Mouse (Mus musculus) stomach, embryonic 14.5 days (tissue): ENCODE measurements around the gene Ang. TPM values are rescaled to one million over a fixed set of nuclear protein-coding genes. Genes with fewer than 3 reads are reported as not detected.

ENCODE experiments used
- ATAC-seq: fragments of 200-750 bp; cut with Nextera tagmentation; 2 replicates; pipeline ENCODE4 v1.8.0; 2017; ENCODE audit warnings: low read depth, moderate TSS enrichment; ENCODE audit not compliant: insufficient number of reproducible peaks, insufficient read depth, low FRiP score
- H3K27ac ChIP-seq: fragments of 300-500 bp; sonication (generic); 2 replicates; pipeline ENCODE4 v1.5.1; 2014; ENCODE audit warnings: mild to moderate bottlenecking, low read length, moderate library complexity, mixed read lengths
- H3K27me3 ChIP-seq: fragments of 300-500 bp; sonication (generic); 2 replicates; pipeline ENCODE4 v1.6.1; 2014; ENCODE audit warnings: low read length, control low read depth, mixed read lengths; ENCODE audit not compliant: control insufficient read depth, insufficient read depth
- H3K36me3 ChIP-seq: fragments of 300-500 bp; sonication (generic); 2 replicates; pipeline ENCODE4 v1.6.1; 2014; ENCODE audit warnings: mild to moderate bottlenecking, control low read depth, low read length, moderate library complexity, mixed read lengths; ENCODE audit not compliant: control insufficient read depth, insufficient read depth
- H3K4me1 ChIP-seq: fragments of 300-500 bp; sonication (generic); 2 replicates; pipeline ENCODE4 v1.6.1; 2014; ENCODE audit warnings: low read length, control low read depth, mixed read lengths; ENCODE audit not compliant: control insufficient read depth, insufficient read depth
- H3K4me2 ChIP-seq: fragments of 300-500 bp; sonication (generic); replicated peaks from 2 replicates; pipeline ENCODE4 v1.6.1; 2014; ENCODE audit warnings: low read depth, low read length, control low read depth
- H3K4me3 ChIP-seq: fragments of 300-500 bp; sonication (generic); 2 replicates; pipeline ENCODE4 v1.5.1; 2014; ENCODE audit warnings: low read depth, low read length, control low read depth
- H3K9ac ChIP-seq: fragments of 300-500 bp; sonication (generic); replicated peaks from 2 replicates; pipeline ENCODE4 v1.6.1; 2014; ENCODE audit warnings: low read depth, mild to moderate bottlenecking, control low read depth, low read length, moderate library complexity, mixed read lengths
- H3K9me3 ChIP-seq: fragments of 300-500 bp; sonication (generic); 2 replicates; pipeline ENCODE4 v1.6.1; 2016; ENCODE audit warnings: low read depth, low read length, control low read depth; ENCODE audit not compliant: control insufficient read depth
- WGBS: fragments of 180-500 bp; shearing (Covaris S2); extraction: QIAGEN DNeasy Blood & Tissue Kit; methylation state at CpG from one replicate; pipeline ENCODE4 v1.1.7; 2014; 5-methylcytosine and 5-hydroxymethylcytosine counted together
- polyA plus RNA-seq: library from polyadenylated mRNA; unstranded; fragments of >200 nt; fragmentation: Nextera tagmentation; extraction: Ambion mirVana; gene quantifications from 2 replicates; pipeline ENCODE4 v1.2.1, GENCODE M21; 2014

The Ang gene
- polyA plus RNA-seq, result 11.6 and 16.5 TPM in 2 replicates

DNA sequence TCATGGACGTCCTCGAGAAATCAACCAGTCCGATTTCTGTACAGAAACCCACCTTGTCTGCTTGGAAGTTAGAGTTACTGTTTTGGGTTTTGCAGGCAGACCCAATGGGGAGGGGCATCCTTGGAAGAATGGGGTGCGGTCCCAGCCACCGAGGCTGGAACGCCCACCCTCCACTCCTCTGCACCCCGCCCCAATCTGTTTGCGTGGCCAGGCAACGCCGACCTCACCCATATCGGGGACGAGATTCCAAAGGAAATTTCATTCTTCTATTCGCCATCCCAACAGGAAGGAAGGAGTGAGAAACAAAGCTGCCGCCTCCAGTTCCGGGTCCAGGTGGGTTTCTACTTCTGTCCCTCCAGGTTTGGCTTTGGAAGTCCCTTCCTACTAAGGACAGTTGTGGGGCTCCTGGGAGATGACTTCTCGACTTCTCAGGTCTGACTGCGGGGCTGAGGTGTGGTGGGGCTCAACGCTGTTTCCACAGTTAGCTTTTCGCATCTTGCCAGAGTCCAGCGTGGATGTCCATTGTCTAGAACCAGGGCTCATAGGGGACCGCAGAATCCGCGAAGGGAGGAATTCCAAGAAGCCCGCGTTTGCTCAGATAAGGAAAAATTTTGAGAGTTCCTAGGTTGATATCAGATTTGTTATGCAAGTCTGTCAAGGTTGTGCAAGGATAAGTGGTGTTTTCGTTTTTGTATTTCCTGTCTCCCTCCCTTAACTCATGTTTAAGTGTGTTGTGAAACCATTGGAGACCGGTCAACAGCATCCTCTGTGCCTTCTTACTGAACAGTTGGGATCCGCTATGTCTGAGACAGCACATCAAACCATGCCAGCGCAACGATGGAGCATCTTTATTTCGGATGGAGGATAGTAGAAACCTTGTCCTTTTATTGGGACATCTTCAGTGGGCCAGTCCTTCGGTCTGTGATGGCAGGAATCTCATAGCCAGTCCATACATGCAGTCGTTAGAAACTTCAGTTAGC, at the start of gene Ang, which contains the start of gene Rnase4:
Ang (plus strand) TSS at position 230 of the 980 bp plus-strand sequence.
Rnase4 (plus strand) TSS at position 157 of the 980 bp plus-strand sequence.
- H3K27me3 ChIP-seq, result no peaks in the 10 kb centered on the region
- peak within 1 kb of the TSS; percentile 87 for H3K27ac ChIP-seq
- H3K36me3 ChIP-seq, result no peaks in the 10 kb centered on the region
- H3K9me3 ChIP-seq, result no peaks in the 10 kb centered on the region
- 0 out of 2 replicates have a peak, but pooled peaks cover 7% of the 10 kb centered on the region for H3K4me1 ChIP-seq
- H3K4me2 ChIP-seq, result peak within 1 kb of the TSS; percentile 63
- 7% methylated on average over 33 of the region's 33 CpGs for WGBS
- peak; percentile 47; the same call in 1 of the 2 replicates for ATAC-seq
- H3K9ac ChIP-seq, result peak within 1 kb of the TSS; percentile 60
- H3K4me3 ChIP-seq, result peak within 1 kb of the TSS; percentile 52

DNA sequence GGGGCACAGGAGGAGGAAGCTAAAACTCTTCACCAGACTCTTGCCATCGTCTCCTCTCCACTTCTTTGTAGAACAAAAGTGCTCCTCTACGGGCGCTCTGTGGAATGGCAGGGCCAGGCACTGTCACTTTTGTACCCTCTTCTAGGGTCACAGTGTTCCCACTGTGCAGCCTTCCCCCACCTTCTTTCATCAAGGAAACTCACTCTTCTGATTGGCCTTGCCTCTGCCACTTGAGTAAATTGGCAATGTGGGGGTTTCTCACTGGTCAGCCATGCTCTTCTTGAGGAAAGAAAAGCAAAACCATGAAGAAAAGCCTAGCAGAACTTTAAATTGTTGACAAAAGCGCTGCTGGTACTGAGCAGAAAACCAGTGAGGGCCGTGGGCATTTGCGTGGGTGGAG, 49.2 kb upstream of the Ang start, which contains the start of gene Rnase9:
Rnase9 (minus strand) TSS at position 101 of the 400 bp plus-strand sequence.
- Histone ChIP-seq H3K36me3 (no peaks in the 10 kb centered on the region), H3K4me3 (no peak within 1 kb of the TSS), H3K27ac (no peak within 1 kb of the TSS), H3K4me2 (no peak within 1 kb of the TSS), H3K27me3 (no peaks in the 10 kb centered on the region), H3K9me3 (no peaks in the 10 kb centered on the region), H3K9ac (no peak within 1 kb of the TSS), H3K4me1 (no peaks in the 10 kb centered on the region)
- ATAC-seq, result no peak
- 75% methylated on average over 6 of the region's 6 CpGs for WGBS

DNA sequence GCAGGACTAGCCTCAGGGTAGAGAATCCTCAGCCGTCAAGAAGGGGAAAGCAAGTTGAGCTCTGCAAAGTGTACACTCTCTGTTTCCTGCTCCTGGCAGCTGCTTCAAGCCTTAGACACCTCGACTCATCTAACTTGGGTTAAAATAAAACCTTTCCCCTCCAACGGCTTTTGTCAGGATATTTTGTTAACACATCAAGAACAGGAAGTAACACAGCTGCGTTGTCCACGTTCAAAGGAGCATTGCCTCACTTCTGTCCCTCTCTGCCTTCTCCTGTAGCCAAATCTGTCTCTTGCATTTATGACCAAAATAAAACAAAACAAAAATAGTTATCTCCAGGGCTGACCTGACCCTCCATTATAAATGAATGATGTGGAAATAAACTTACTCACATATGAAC, 43.1 kb upstream of the Ang start:
- H3K27ac ChIP-seq, result no peak overlapping the region
- no peaks in the 10 kb centered on the region for H3K4me1 ChIP-seq
- no peaks in the 10 kb centered on the region for H3K27me3 ChIP-seq
- no peak for ATAC-seq
- WGBS, result 35% methylated on average over 5 of the region's 5 CpGs
- H3K36me3 ChIP-seq, result no peaks in the 10 kb centered on the region
- H3K9me3 ChIP-seq, result no peaks in the 10 kb centered on the region
- H3K4me2 ChIP-seq, result no peak overlapping the region
- no peak overlapping the region for H3K9ac ChIP-seq
- H3K4me3 ChIP-seq, result no peak overlapping the region

DNA sequence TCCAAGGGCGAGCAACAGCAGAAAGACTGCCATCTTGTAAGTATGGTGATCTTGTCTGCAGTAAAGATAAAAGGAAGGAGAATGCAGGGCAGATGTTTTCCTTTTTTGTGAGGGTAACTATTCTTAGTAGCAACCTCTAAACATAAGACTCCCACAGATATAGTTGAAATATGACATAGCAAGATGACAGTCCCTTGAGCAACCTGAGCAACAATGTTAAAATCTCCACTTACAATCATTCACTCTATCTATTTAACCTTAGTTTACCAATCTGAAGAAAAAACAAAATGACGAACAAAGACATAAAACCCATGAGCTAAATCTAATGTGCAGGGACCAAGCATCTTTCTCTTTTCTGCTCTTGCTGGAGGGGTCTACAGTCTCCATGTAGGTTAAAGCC, 40.9 kb upstream of the Ang start, which contains the start of gene Rnase11:
Rnase11 (minus strand) TSS at position 101 of the 400 bp plus-strand sequence.
- Histone ChIP-seq H3K36me3 (no peaks in the 10 kb centered on the region), H3K4me3 (no peak within 1 kb of the TSS), H3K4me2 (no peak within 1 kb of the TSS), H3K4me1 (0 out of 2 replicates have a peak, but pooled peaks cover 6% of the 10 kb centered on the region), H3K27ac (no peak within 1 kb of the TSS), H3K27me3 (no peaks in the 10 kb centered on the region), H3K9ac (no peak within 1 kb of the TSS), H3K9me3 (no peaks in the 10 kb centered on the region)
- ATAC-seq, result no peak
- 88% methylated on average over 2 of the region's 2 CpGs for WGBS

DNA sequence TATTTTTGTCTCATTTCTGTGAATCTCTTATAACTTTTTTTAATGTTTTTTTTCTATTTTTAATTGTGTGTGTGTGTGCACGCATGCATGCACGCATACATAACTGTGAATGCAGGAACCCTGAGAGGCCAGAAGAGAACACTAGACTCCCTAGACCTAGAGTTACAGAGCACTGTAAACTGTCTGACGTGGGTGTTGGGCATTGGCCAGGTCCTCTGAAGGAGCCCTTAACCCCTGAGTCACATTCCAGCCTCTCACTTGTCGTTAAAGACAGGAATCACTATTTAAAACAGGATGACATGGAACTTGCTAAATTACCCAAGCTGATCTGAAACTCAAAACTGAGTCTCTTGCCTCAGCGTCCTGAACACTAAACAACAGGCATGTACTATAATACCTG, 39.0 kb upstream of the Ang start:
- H3K36me3 ChIP-seq, result no peaks in the 10 kb centered on the region
- H3K9me3 ChIP-seq, result no peaks in the 10 kb centered on the region
- 51% methylated on average over 5 of the region's 5 CpGs for WGBS
- ATAC-seq, result no peak
- no peak overlapping the region for H3K27ac ChIP-seq
- no peak overlapping the region for H3K9ac ChIP-seq
- 0 out of 2 replicates have a peak, but pooled peaks cover 6% of the 10 kb centered on the region for H3K4me1 ChIP-seq
- no peak overlapping the region for H3K4me2 ChIP-seq
- H3K4me3 ChIP-seq, result no peak overlapping the region
- no peaks in the 10 kb centered on the region for H3K27me3 ChIP-seq

DNA sequence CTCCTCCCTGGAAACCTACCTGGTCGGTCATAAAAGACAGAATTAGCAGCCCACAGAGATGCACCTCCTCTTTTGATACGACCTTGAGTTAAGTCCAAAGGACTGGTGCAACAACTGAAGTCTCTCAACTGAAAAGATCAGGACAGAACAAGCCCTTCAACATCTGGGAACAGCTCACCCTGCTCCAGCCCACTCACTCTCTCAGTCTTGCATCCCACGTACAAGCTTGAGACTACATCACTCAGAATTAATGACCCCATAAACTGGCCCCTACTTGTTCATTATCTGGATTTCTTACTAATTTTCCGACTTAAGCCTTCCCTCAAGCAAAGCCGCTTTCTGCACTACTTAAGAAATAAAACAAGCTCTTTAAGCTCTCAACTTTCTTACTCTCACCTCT, 37.8 kb upstream of the Ang start:
- no peak for ATAC-seq

DNA sequence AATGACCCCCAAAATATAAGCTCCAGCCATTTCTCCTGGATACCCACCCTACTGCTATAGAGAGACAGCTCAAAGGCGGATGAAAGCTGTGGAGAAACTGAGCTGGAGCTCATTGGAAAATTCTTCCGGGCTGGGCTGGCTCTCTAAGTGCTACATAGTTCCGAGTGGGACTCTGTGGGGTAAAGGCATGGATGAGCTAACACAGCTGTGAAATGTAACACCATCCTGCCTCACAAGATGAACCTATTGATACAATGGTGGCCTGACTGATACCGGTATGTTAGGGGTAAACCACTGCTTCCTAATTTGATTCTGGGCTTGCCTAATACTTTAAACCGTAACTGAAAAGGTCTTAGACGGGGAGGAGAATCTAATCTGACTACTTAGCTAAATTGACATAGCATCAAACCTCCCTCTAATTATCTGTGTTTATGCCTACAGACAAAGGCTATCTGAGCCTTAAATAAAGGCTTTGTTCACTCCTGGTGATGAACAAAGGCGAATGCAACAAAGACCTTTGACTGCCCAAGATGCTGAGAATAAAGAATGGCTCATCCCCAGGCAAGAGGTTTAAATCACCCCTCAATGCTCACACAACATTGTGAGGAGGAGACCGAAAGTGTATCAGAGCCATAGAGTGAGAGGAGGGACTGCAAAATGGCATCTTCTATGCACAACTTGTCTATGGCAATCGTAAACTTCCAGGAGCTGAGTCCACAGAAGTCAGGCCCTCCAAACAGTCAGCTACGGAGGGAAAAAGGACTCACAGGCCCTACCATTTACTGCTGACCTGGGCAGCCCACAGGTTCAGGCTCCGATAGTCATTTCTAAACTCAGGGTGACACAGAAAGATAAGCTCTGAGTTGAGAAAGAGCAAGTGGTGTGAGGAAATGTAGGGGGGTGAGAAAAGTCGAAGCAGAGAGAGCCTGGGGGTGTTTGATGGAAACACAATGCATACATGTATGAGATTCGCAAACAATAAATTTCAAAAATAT, 36.4 kb upstream of the Ang start:
- H3K36me3 ChIP-seq, result no peaks in the 10 kb centered on the region
- H3K4me3 ChIP-seq, result no peak overlapping the region
- no peaks in the 10 kb centered on the region for H3K27me3 ChIP-seq
- ATAC-seq, result no peak
- H3K27ac ChIP-seq, result peak overlapping the region; percentile 10; the same call in 1 of the 2 replicates
- H3K9ac ChIP-seq, result no peak overlapping the region
- WGBS, result 64% methylated on average over 13 of the region's 13 CpGs
- no peak overlapping the region for H3K4me2 ChIP-seq
- 0 out of 2 replicates have a peak, but pooled peaks cover 6% of the 10 kb centered on the region for H3K4me1 ChIP-seq
- no peaks in the 10 kb centered on the region for H3K9me3 ChIP-seq

More for the DNA sequence above, 37.8 kb upstream of the Ang start:
- no peak overlapping the region for H3K4me3 ChIP-seq
- no peaks in the 10 kb centered on the region for H3K36me3 ChIP-seq
- H3K9me3 ChIP-seq, result no peaks in the 10 kb centered on the region
- H3K9ac ChIP-seq, result no peak overlapping the region
- H3K27ac ChIP-seq, result no peak overlapping the region
- no peak overlapping the region for H3K4me2 ChIP-seq
- 79% methylated on average over 5 of the region's 5 CpGs for WGBS
- 0 out of 2 replicates have a peak, but pooled peaks cover 6% of the 10 kb centered on the region for H3K4me1 ChIP-seq
- no peaks in the 10 kb centered on the region for H3K27me3 ChIP-seq
